Mouse (Mus musculus): Measurements from ENCODE around the gene Inpp1. TPM values are rescaled to one million over a fixed set of nuclear protein-coding genes. Genes with fewer than 3 reads are reported as not detected.
"Not testable (repeated sequence)": the region's sequence is repeated elsewhere in the genome, so short reads cannot be mapped to it uniquely, and the experiment has no call there.

Gene Inpp1
- 7.0 and 7.7 TPM in 2 replicates for polyA plus RNA-seq (2014; fragmentation: Nextera tagmentation; extraction: Ambion mirVana)

DNA sequence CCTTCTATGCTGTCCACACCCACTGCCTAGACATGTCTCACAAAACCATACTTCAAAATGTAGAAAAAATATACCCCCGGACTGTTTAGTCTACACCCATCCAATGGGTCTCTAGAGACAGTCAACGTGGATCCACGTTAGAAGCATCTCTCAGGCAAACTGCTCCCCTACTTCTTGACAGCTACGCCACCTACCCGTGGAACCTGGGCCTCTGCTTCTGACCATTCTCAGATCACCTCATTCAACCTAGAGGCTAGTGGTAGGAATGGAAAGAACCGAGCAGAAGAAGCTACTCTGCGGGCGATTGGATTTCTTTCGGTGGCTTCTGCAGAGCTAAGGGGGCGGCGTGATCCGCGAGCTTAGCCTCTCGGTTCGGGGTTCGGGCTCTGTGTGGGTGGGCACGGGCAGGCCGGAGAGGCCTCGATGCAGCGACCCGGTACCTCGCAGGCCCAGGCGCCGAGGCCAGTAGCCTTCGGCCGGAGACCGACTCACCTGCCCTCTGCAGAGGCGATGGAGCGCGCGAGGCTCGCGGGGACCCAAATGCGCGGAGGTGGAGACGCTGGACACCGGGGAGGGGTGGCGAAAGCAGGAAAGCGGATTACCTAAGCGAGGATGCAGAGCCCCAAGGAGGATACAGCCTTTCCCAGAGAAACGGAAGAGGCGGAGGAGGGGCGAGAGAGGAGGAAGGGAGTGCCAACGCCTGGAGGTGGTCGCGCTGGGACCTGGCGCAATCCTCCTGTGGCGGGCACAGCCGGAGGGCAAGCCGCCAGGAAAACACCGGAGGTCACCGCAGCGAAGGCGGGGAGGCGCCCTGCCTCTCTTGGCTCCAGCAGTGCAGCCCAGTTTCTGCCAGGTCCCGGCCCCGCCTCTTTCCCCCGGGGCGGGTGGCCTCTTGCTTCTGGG, at the start of gene Inpp1:
Inpp1 (minus strand) TSS at position 779 of the 903 bp plus-strand sequence.
- DNase-seq (ENCODE audit: low spot score) (peak; percentile 72), ATAC-seq (replicated peaks; ENCODE audit: low FRiP score) (peak; percentile 75)
- Histone ChIP-seq H3K9me3 (ENCODE audit: control insufficient read depth, low read length) (no peaks in the 10 kb centered on the region), H3K4me3 (ENCODE audit: low read depth, low read length) (peak within 1 kb of the TSS; percentile 75), H3K9ac (ENCODE audit: low read depth, low read length) (peak within 1 kb of the TSS; percentile 72), H3K27ac (ENCODE audit: low read depth, low read length) (no peak within 1 kb of the TSS), H3K36me3 (ENCODE audit: control insufficient read depth, insufficient read depth, low read length) (no peaks in the 10 kb centered on the region), H3K4me1 (replicated peaks; ENCODE audit: control insufficient read depth, insufficient read depth, low read length) (peaks cover 8% of the 10 kb centered on the region; the same call in 1 of the 2 replicates), H3K4me2 (peak within 1 kb of the TSS; percentile 96), H3K27me3 (replicated peaks; ENCODE audit: control insufficient read depth, insufficient read depth, low read length) (no peaks in the 10 kb centered on the region)
- under 1% methylated on average over 57 of the region's 59 CpGs for WGBS

DNA sequence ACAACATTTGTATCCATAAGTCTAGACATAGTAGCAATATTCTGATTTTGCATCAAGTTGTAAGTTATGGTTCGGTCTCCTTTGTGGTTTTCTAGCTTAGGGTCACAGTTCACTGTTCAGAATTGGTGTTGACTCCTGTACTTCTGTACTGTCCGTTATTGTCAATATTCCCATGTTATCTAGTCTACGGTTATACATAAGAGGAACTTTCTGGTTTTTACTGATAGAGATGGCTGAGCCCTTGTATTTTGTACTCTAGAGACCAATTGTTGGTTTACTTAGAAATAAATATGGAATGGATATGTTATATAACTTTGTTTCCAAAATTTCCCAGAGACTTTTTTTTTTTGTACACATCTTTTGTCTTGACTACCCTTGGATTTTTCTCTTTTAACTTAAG, 48.5 kb upstream of the Inpp1 start:
- no peaks in the 10 kb centered on the region for H3K36me3 ChIP-seq (ENCODE audit: control insufficient read depth, insufficient read depth, low read length)
- DNase-seq (ENCODE audit: low spot score) (no peak), ATAC-seq (replicated peaks; ENCODE audit: low FRiP score) (no peak)
- WGBS, result 63% methylated on average over 3 of the region's 3 CpGs
- no peaks in the 10 kb centered on the region for H3K9me3 ChIP-seq (ENCODE audit: control insufficient read depth, low read length)
- H3K27ac ChIP-seq (ENCODE audit: low read depth, low read length), result no peak overlapping the region
- H3K4me1 ChIP-seq (replicated peaks; ENCODE audit: control insufficient read depth, insufficient read depth, low read length), result no peaks in the 10 kb centered on the region
- no peak overlapping the region for H3K9ac ChIP-seq (ENCODE audit: low read depth, low read length)
- no peak overlapping the region for H3K4me2 ChIP-seq
- H3K27me3 ChIP-seq (replicated peaks; ENCODE audit: control insufficient read depth, insufficient read depth, low read length), result no peaks in the 10 kb centered on the region
- H3K4me3 ChIP-seq (ENCODE audit: low read depth, low read length), result no peak overlapping the region

DNA sequence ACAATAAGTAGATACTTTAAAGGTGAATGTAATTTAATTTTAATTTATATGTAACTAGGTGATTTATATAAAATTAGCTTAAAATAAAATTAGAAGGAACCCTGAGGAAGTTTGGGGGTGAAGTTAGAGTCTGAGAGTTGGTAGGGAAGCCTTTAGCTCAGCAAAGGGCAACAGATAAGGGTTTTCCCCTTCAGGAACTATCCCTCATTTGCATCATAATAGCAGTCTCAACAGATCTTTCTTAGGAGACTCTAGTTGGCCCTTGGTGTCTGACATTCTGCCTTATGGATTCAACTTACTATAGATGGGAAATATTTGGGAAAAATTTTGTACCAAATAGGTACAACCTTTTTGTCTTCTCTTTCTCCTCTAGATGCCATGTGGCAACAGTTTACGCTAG, 46.7 kb upstream of the Inpp1 start:
- H3K4me1 ChIP-seq (replicated peaks; ENCODE audit: control insufficient read depth, insufficient read depth, low read length), result no peaks in the 10 kb centered on the region
- WGBS, result 94% methylated on average over 1 of the region's 1 CpGs
- ATAC-seq (replicated peaks; ENCODE audit: low FRiP score), result no peak
- no peaks in the 10 kb centered on the region for H3K9me3 ChIP-seq (ENCODE audit: control insufficient read depth, low read length)
- no peaks in the 10 kb centered on the region for H3K36me3 ChIP-seq (ENCODE audit: control insufficient read depth, insufficient read depth, low read length)
- H3K4me3 ChIP-seq (ENCODE audit: low read depth, low read length), result no peak overlapping the region
- H3K27ac ChIP-seq (ENCODE audit: low read depth, low read length), result no peak overlapping the region
- no peaks in the 10 kb centered on the region for H3K27me3 ChIP-seq (replicated peaks; ENCODE audit: control insufficient read depth, insufficient read depth, low read length)
- no peak overlapping the region for H3K9ac ChIP-seq (ENCODE audit: low read depth, low read length)
- H3K4me2 ChIP-seq, result no peak overlapping the region
- no peak for DNase-seq (ENCODE audit: low spot score)

DNA sequence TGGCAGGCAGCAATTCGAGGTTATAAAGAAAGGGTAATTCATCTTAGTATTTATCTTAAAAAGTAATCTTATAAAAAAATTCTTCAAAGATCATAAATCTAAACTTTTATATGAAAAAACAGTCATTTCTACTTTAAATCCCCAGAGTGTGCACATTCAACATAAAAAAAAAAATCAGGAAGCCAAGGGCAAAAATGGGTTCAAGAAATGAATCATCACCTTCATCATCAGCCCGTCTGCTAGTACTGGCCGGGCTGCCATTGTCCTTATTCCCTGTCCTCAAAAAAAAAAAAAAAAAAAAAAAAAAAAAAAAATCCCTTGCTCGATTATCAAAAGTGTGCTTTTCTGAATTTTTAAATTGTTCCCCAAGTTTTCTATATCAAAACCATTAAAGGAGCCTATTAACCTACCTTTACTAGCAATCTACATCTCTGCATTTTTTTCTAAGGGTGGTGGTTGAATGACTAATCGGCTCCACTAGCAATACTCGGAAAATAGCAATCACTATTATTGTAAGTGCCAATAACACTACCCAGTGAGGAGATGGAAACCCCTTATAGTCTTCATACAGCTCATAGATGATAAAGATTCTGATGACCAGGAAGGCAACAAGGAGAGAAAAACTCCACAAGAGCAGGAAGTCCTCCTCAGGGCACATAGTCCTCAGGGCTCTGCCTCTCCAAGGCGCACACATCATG, 38.6 kb upstream of the Inpp1 start:
- Histone ChIP-seq H3K36me3 (ENCODE audit: control insufficient read depth, insufficient read depth, low read length) (no peaks in the 10 kb centered on the region), H3K4me2 (no peak overlapping the region), H3K27ac (ENCODE audit: low read depth, low read length) (no peak overlapping the region), H3K4me1 (replicated peaks; ENCODE audit: control insufficient read depth, insufficient read depth, low read length) (no peaks in the 10 kb centered on the region), H3K9ac (ENCODE audit: low read depth, low read length) (no peak overlapping the region), H3K27me3 (replicated peaks; ENCODE audit: control insufficient read depth, insufficient read depth, low read length) (no peaks in the 10 kb centered on the region), H3K9me3 (ENCODE audit: control insufficient read depth, low read length) (no peaks in the 10 kb centered on the region), H3K4me3 (ENCODE audit: low read depth, low read length) (no peak overlapping the region)
- DNase-seq (ENCODE audit: low spot score) (no peak), ATAC-seq (replicated peaks; ENCODE audit: low FRiP score) (no peak)
- WGBS, result 88% methylated on average over 7 of the region's 7 CpGs

DNA sequence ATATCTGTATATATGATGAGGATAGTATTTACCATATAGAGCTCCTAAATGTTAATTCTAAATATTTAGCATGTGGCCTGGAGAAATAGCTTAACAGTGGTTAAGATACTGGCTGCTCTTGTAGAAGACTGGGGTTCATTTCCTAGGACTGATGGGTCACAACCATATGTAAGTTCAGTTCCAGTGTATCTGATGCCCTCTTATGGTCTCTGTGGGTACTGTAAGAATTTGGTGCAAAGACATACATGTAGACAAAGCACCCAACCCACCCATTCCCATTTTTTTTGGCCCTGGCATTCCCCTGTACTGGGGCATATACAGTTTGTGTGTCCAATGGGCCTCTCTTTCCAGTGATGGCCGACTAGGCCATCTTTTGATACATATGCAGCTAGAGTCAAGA, 36.5 kb upstream of the Inpp1 start:
- H3K4me2 ChIP-seq; H3K9me3 ChIP-seq (ENCODE audit: control insufficient read depth, low read length); H3K4me3 ChIP-seq (ENCODE audit: low read depth, low read length); H3K27ac ChIP-seq (ENCODE audit: low read depth, low read length); H3K27me3 ChIP-seq (replicated peaks; ENCODE audit: control insufficient read depth, insufficient read depth, low read length); H3K36me3 ChIP-seq (ENCODE audit: control insufficient read depth, insufficient read depth, low read length); ATAC-seq (replicated peaks; ENCODE audit: low FRiP score); H3K9ac ChIP-seq (ENCODE audit: low read depth, low read length); DNase-seq (ENCODE audit: low spot score); H3K4me1 ChIP-seq (replicated peaks; ENCODE audit: control insufficient read depth, insufficient read depth, low read length): not testable (repeated sequence)
- no CpG with 5 or more reads among the region's 1 CpGs for WGBS

DNA sequence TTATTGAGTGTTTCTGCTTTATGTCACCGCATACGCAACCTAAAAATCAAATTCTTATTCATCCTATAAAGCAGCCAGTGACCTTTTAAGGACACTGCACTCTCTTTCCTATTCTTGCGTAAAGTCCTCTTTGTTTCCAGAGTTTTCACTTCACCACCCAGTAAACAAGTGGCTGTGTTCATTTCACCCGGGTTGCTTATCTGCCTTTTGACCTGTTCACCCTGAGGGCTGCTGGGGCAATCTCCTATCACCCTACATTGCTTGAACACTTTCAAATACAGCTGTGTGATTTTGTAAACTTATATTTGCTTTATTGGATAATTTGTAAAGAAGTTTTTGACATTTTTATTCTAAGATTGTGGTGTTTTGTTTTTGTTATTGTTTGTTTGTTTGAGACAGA, 31.9 kb upstream of the Inpp1 start:
- Histone ChIP-seq H3K4me3 (ENCODE audit: low read depth, low read length) (no peak overlapping the region), H3K4me2 (no peak overlapping the region), H3K36me3 (ENCODE audit: control insufficient read depth, insufficient read depth, low read length) (no peaks in the 10 kb centered on the region), H3K9ac (ENCODE audit: low read depth, low read length) (no peak overlapping the region), H3K27me3 (replicated peaks; ENCODE audit: control insufficient read depth, insufficient read depth, low read length) (no peaks in the 10 kb centered on the region), H3K27ac (ENCODE audit: low read depth, low read length) (no peak overlapping the region; the same call in 1 of the 2 replicates), H3K4me1 (replicated peaks; ENCODE audit: control insufficient read depth, insufficient read depth, low read length) (peaks cover 7% of the 10 kb centered on the region; the same call in 1 of the 2 replicates), H3K9me3 (ENCODE audit: control insufficient read depth, low read length) (no peaks in the 10 kb centered on the region)
- WGBS, result 69% methylated on average over 4 of the region's 4 CpGs
- DNase-seq (ENCODE audit: low spot score), result no peak
- no peak for ATAC-seq (replicated peaks; ENCODE audit: low FRiP score)

DNA sequence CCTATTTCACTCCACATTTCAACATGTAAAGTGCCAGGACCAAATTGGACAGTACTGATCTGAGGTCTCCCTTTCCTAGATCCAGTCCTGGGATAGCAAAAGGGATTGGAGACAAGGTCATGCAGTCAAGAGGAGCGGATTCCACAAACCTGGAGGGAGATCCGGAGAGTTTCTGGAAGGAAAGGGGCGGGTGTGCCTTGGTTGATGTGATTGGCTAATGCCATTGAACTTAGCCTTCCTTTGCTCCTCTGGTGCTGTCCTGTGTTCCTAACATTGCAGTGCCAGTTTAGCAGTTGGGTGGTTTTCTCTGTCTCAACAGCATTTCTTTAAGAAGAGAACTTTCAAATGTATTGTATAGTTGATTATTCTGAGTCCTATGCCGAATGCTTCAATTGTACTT, 29.1 kb upstream of the Inpp1 start:
- H3K27ac ChIP-seq (ENCODE audit: low read depth, low read length), result no peak overlapping the region
- H3K27me3 ChIP-seq (replicated peaks; ENCODE audit: control insufficient read depth, insufficient read depth, low read length), result no peaks in the 10 kb centered on the region
- no peaks in the 10 kb centered on the region for H3K9me3 ChIP-seq (ENCODE audit: control insufficient read depth, low read length)
- ATAC-seq (replicated peaks; ENCODE audit: low FRiP score) (no peak), DNase-seq (ENCODE audit: low spot score) (no peak)
- no peak overlapping the region for H3K9ac ChIP-seq (ENCODE audit: low read depth, low read length)
- 78% methylated on average over 4 of the region's 4 CpGs for WGBS
- H3K4me2 ChIP-seq, result no peak overlapping the region
- peaks cover 10% of the 10 kb centered on the region for H3K4me1 ChIP-seq (replicated peaks; ENCODE audit: control insufficient read depth, insufficient read depth, low read length)
- no peaks in the 10 kb centered on the region for H3K36me3 ChIP-seq (ENCODE audit: control insufficient read depth, insufficient read depth, low read length)
- no peak overlapping the region for H3K4me3 ChIP-seq (ENCODE audit: low read depth, low read length)

DNA sequence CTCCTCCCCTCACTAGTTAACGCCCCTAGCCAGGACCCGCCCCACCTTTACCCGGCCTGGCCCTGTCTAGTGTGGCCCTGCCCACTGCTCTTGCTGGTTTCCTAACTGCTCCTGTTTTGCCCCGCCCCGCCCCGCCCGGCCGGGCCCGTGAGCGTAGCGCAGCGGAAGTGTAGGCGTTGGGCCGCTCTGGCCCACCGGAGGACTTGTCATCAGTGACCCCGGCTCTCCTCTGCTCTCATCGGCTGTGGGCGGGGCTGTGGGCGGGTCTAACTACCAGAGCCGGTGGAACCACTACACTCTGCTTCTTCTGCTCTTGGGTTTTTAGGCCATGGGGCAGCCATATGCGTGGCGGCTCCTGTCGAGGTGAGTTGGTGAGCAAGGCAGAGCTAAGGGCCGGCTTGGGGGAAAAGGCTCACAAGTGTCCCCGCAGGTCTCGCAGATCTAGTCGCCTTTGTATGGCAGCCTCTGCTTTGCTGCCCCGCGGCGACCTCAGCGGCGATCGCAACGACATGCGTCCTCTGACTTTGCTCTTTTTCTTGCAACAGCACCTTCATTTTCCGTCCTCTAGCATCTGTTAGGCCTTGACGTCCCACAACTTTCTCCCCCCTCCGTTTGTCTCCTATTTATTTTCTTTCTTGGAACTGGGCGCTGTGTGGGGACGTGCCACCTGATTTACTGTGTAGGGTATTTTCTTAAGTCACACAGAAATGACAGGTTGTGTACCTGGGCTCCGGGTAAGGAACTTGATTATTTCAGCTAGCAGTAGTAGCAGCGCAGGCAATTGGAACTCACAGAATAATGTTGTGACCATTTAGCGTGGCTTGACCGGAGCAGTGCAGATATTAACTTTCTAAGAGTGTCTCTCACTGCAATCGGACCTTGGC, 27.5 kb upstream of the Inpp1 start, which contains the start of gene Hibch:
Hibch (plus strand) TSS at position 148 of the 884 bp plus-strand sequence.
- no peaks in the 10 kb centered on the region for H3K9me3 ChIP-seq (ENCODE audit: control insufficient read depth, low read length)
- H3K4me3 ChIP-seq (ENCODE audit: low read depth, low read length), result peak within 1 kb of the TSS; percentile 65
- peaks cover 10% of the 10 kb centered on the region for H3K4me1 ChIP-seq (replicated peaks; ENCODE audit: control insufficient read depth, insufficient read depth, low read length)
- ATAC-seq (replicated peaks; ENCODE audit: low FRiP score) (peak; percentile 100), DNase-seq (ENCODE audit: low spot score) (peak; percentile 97)
- WGBS, result 2% methylated on average over 45 of the region's 45 CpGs
- peak within 1 kb of the TSS; percentile 83 for H3K4me2 ChIP-seq
- peak within 1 kb of the TSS; percentile 78 for H3K9ac ChIP-seq (ENCODE audit: low read depth, low read length)
- H3K27me3 ChIP-seq (replicated peaks; ENCODE audit: control insufficient read depth, insufficient read depth, low read length), result no peaks in the 10 kb centered on the region
- peak within 1 kb of the TSS; percentile 65 for H3K27ac ChIP-seq (ENCODE audit: low read depth, low read length)
- H3K36me3 ChIP-seq (ENCODE audit: control insufficient read depth, insufficient read depth, low read length), result no peaks in the 10 kb centered on the region
